Mouse (Mus musculus): ENCODE measurements at regions not wholly inside any gene's neighbourhood (a gene's known extent, or its start where the extent isn't known, plus 50 kb on each side); places are given as distances from the start of the nearest gene placed in this dataset.

DNA sequence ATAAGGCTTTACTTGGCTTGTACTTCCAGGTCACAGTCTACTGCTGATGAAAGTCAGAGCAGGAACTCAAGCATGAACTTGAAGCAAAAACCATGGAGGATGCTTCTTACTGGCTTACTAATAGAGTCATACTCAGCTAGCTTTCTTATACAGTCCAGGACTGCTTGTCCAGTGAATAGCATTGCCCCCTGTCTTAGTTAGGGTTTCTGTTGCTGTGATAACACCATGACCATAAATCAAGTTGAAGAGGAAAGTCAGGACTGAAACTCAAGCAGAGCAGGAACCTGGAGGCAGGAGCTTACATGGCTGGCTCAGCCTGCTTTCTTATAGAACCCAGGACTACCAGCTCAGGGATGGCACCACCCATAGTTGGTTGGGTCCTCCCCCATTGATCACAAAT lies 602.9 kb upstream of the Auts2 start:
- Histone ChIP-seq H3K4me2 (no peak overlapping the region), H3K36me3 (replicated peaks) (no peaks in the 10 kb centered on the region), H3K9ac (no peak overlapping the region), H3K4me1 (no peaks in the 10 kb centered on the region), H3K4me3 (no peak overlapping the region), H3K27ac (no peak overlapping the region), H3K9me3 (0 out of 2 replicates have a peak, but pooled peaks cover 3% of the 10 kb centered on the region), H3K27me3 (replicated peaks) (no peaks in the 10 kb centered on the region)
- ATAC-seq (replicated peaks): no peak

DNA sequence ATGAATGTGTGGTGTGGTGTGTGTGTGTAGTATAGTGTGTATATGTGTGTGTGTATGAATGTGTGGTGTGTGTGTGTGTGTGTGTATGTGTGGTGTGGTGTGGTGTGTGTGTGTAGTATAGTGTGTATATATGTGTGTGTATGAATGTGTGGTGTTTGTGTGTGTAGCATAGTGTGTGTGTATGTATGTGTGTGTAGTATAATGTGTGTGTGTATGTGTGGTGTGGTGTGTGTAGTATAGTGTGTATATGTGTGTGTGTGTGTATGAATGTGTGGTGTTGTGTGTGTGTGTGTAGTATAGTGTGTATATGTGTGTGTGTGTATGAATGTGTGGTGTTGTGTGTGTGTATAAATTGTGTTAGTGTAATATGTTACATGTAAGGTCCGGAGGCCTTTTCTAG lies 600.5 kb upstream of the Auts2 start:
- no peak for ATAC-seq (replicated peaks)
- H3K9me3 ChIP-seq: 0 out of 2 replicates have a peak, but pooled peaks cover 3% of the 10 kb centered on the region
- no peak overlapping the region for H3K4me3 ChIP-seq
- H3K27ac ChIP-seq: no peak overlapping the region
- H3K27me3 ChIP-seq (replicated peaks): no peaks in the 10 kb centered on the region
- no peaks in the 10 kb centered on the region for H3K4me1 ChIP-seq
- no peaks in the 10 kb centered on the region for H3K36me3 ChIP-seq (replicated peaks)
- WGBS: 100% methylated on average over 1 of the region's 1 CpGs
- H3K9ac ChIP-seq: no peak overlapping the region
- no peak overlapping the region for H3K4me2 ChIP-seq

- Histone ChIP-seq H3K27ac (no peak overlapping the region), H3K9ac (no peak overlapping the region), H3K4me2 (no peak overlapping the region), H3K4me3 (no peak overlapping the region), H3K36me3 (replicated peaks) (no peaks in the 10 kb centered on the region), H3K4me1 (no peaks in the 10 kb centered on the region), H3K9me3 (0 out of 2 replicates have a peak, but pooled peaks cover 3% of the 10 kb centered on the region), H3K27me3 (replicated peaks) (no peaks in the 10 kb centered on the region)
- no peak for ATAC-seq (replicated peaks)
- 57% methylated on average over 11 of the region's 11 CpGs for WGBS
These were observed 599.4 kb upstream of the Auts2 start for GRCm38 (mm10) chr5:133142401-133143115.

- no peak overlapping the region for H3K9ac ChIP-seq
- ATAC-seq (replicated peaks): no peak
- H3K36me3 ChIP-seq (replicated peaks): no peaks in the 10 kb centered on the region
- no peaks in the 10 kb centered on the region for H3K27me3 ChIP-seq (replicated peaks)
- no peak overlapping the region for H3K4me2 ChIP-seq
- H3K4me1 ChIP-seq: no peaks in the 10 kb centered on the region
- no peak overlapping the region for H3K4me3 ChIP-seq
- H3K27ac ChIP-seq: no peak overlapping the region
- no peaks in the 10 kb centered on the region for H3K9me3 ChIP-seq
- 36% methylated on average over 2 of the region's 2 CpGs for WGBS
These were observed 587.9 kb upstream of the Auts2 start for GRCm38 (mm10) chr5:133131042-133131441.

GRCm38 (mm10) chr5:133130316-133130715 lies 587.2 kb upstream of the Auts2 start:
- H3K27me3 ChIP-seq (replicated peaks): no peaks in the 10 kb centered on the region
- no peaks in the 10 kb centered on the region for H3K36me3 ChIP-seq (replicated peaks)
- no peak overlapping the region for H3K4me3 ChIP-seq
- H3K9me3 ChIP-seq: no peaks in the 10 kb centered on the region
- no peak overlapping the region for H3K9ac ChIP-seq
- H3K4me1 ChIP-seq: no peaks in the 10 kb centered on the region
- H3K4me2 ChIP-seq: no peak overlapping the region
- no peak for ATAC-seq (replicated peaks)
- WGBS: 75% methylated on average over 6 of the region's 6 CpGs
- H3K27ac ChIP-seq: no peak overlapping the region

- no peak for ATAC-seq (replicated peaks)
- Histone ChIP-seq H3K27ac (no peak overlapping the region), H3K4me3 (no peak overlapping the region), H3K9me3 (no peaks in the 10 kb centered on the region), H3K9ac (no peak overlapping the region), H3K27me3 (replicated peaks) (no peaks in the 10 kb centered on the region), H3K36me3 (replicated peaks) (no peaks in the 10 kb centered on the region), H3K4me1 (no peaks in the 10 kb centered on the region), H3K4me2 (no peak overlapping the region)
- 98% methylated on average over 2 of the region's 2 CpGs for WGBS
These were observed 581.1 kb upstream of the Auts2 start for GRCm38 (mm10) chr5:133124223-133124622.

- ATAC-seq (replicated peaks): no peak
- Histone ChIP-seq H3K9me3 (no peaks in the 10 kb centered on the region), H3K27me3 (replicated peaks) (no peaks in the 10 kb centered on the region), H3K27ac (no peak overlapping the region), H3K4me2 (no peak overlapping the region), H3K36me3 (replicated peaks) (no peaks in the 10 kb centered on the region), H3K4me1 (no peaks in the 10 kb centered on the region), H3K4me3 (no peak overlapping the region), H3K9ac (no peak overlapping the region)
- WGBS: 87% methylated on average over 4 of the region's 4 CpGs
These were observed 570.8 kb upstream of the Auts2 start for GRCm38 (mm10) chr5:133113946-133114345.

DNA sequence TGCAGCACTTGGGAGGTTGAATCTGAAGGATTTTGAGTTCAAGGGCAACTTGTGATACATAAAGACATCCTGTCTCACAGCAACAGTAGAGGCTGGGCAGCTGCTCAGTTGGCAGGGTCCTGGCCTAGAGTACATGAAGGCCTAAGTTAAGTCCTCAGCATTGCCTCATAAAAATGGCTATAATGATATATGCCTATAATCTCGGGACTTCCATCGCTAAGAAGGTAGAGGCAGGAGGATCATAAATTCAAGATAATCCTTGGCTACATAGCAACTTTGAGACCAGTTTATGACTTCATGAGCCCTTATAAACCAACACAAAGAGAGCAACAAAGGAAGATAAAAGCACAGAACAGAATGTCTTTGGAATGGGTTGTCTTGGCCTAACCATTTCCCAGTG lies 570.0 kb upstream of the Auts2 start:
- Histone ChIP-seq H3K9me3 (no peaks in the 10 kb centered on the region), H3K4me2 (no peak overlapping the region), H3K4me1 (no peaks in the 10 kb centered on the region), H3K27me3 (replicated peaks) (no peaks in the 10 kb centered on the region), H3K36me3 (replicated peaks) (no peaks in the 10 kb centered on the region), H3K4me3 (no peak overlapping the region), H3K27ac (no peak overlapping the region), H3K9ac (no peak overlapping the region)
- WGBS: 92% methylated on average over 2 of the region's 2 CpGs
- ATAC-seq (replicated peaks): no peak

DNA sequence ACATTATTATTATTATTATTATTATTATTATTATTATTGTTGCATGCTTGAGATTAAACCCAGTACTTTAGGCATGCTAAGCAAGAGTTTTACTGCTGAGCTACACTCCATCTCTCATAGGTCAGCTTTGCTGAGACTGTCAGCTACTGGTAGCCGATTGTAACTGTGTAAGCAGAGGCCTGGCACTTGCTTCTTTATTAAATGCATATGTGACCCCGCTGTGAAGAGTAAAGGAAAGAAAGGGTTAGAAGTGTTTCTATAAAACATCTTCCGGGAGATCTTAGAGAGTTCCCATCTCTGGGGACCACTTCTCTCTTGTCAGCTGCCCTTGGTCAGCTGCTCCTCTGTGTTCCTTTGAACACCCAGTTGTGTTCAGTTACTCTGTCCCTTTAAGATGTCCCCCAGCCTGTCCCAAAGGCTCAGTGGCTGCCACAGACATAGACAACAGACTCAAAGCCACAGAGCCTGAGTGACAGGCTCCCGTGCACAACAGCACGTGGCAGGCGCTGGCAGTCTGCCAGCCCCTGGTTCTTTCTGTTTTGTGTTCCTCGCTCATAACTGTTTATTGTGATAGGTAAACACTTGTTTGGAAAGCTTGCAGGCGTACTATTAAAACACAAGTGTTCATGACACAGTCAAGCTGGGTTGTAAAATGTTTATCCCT lies 563.7 kb upstream of the Auts2 start:
- Histone ChIP-seq H3K36me3 (replicated peaks) (no peaks in the 10 kb centered on the region), H3K4me3 (no peak overlapping the region), H3K27me3 (replicated peaks) (no peaks in the 10 kb centered on the region), H3K9ac (no peak overlapping the region), H3K27ac (peak overlapping the region; percentile 13; the same call in 1 of the 2 replicates), H3K9me3 (no peaks in the 10 kb centered on the region), H3K4me2 (no peak overlapping the region), H3K4me1 (peaks cover 11% of the 10 kb centered on the region)
- ATAC-seq (replicated peaks): peak; percentile 79
- 11% methylated on average over 8 of the region's 8 CpGs for WGBS

GRCm38 (mm10) chr5:133096340-133096739 lies 553.2 kb upstream of the Auts2 start:
- H3K4me3 ChIP-seq: no peak overlapping the region
- no peak for ATAC-seq (replicated peaks)
- H3K9ac ChIP-seq: no peak overlapping the region
- 59% methylated on average over 1 of the region's 1 CpGs for WGBS
- H3K27me3 ChIP-seq (replicated peaks): no peaks in the 10 kb centered on the region
- H3K4me1 ChIP-seq: no peaks in the 10 kb centered on the region
- H3K9me3 ChIP-seq: no peaks in the 10 kb centered on the region
- H3K36me3 ChIP-seq (replicated peaks): no peaks in the 10 kb centered on the region
- no peak overlapping the region for H3K4me2 ChIP-seq
- no peak overlapping the region for H3K27ac ChIP-seq

DNA sequence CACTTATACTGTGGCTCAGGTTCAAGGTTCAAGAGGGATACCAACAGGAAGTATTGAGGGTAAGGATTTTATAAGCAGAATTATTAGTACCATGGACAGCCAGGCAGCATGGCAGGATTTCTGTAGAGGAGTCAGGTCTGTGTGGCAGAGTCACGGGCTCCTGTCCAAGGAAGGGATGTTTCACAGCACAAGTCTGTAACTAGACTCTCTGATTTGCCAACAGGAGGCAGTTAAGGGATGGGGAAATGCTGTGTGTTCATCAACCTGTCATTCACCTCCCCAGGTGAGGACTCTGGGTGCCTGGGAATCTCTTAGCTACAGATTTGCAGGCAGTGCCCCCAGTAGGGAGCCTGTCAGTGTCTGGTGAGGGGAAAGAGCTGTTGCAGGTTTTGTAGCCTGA lies 541.7 kb upstream of the Auts2 start:
- Histone ChIP-seq H3K9me3 (no peaks in the 10 kb centered on the region), H3K4me2 (no peak overlapping the region), H3K4me3 (no peak overlapping the region), H3K9ac (no peak overlapping the region), H3K36me3 (replicated peaks) (no peaks in the 10 kb centered on the region), H3K27me3 (replicated peaks) (0 out of 2 replicates have a peak, but pooled peaks cover 2% of the 10 kb centered on the region), H3K27ac (no peak overlapping the region), H3K4me1 (no peaks in the 10 kb centered on the region)
- no peak for ATAC-seq (replicated peaks)
- 84% methylated on average over 1 of the region's 1 CpGs for WGBS

DNA sequence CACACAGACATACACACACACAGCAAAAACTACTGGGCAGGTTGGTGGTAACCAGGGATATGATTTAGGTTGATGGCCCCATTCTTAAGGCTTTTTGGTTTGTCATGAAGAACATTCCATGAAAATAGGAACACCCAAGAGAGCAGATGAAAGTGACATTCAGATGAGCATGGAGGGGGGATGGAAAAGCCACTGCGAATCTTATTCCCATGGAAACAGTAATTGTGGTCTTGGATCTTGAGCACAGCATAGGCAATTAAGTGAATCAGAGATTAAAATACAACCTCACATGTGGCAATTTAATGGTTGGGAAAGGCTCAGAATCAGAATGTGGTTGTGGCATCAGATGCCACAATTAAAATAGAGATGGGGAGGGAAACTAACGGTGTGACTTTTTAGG lies 537.6 kb upstream of the Auts2 start:
- H3K9ac ChIP-seq: no peak overlapping the region
- no peak overlapping the region for H3K4me2 ChIP-seq
- no peak for ATAC-seq (replicated peaks)
- H3K36me3 ChIP-seq (replicated peaks): no peaks in the 10 kb centered on the region
- no peak overlapping the region for H3K4me3 ChIP-seq
- no peaks in the 10 kb centered on the region for H3K27me3 ChIP-seq (replicated peaks)
- peaks cover 6% of the 10 kb centered on the region; the same call in 1 of the 2 replicates for H3K4me1 ChIP-seq
- no peaks in the 10 kb centered on the region for H3K9me3 ChIP-seq
- 66% methylated on average over 2 of the region's 2 CpGs for whole genome bisulfite sequencing
- no peak overlapping the region for H3K27ac ChIP-seq

GRCm38 (mm10) chr5:133078916-133079315 lies 535.8 kb upstream of the Auts2 start:
- Histone ChIP-seq H3K9me3 (no peaks in the 10 kb centered on the region), H3K4me3 (no peak overlapping the region), H3K4me2 (no peak overlapping the region), H3K36me3 (replicated peaks) (no peaks in the 10 kb centered on the region), H3K27ac (no peak overlapping the region), H3K27me3 (replicated peaks) (no peaks in the 10 kb centered on the region), H3K4me1 (peaks cover 6% of the 10 kb centered on the region; the same call in 1 of the 2 replicates), H3K9ac (no peak overlapping the region)
- WGBS: 68% methylated on average over 3 of the region's 3 CpGs
- no peak for ATAC-seq (replicated peaks)

Measured in midbrain, embryonic 15.5 days (tissue).